Mouse (Mus musculus) C2C12 (cell line): ENCODE data around the gene Arnt2.

Experiments used
- CEBPB ChIP-seq: IDR thresholded peaks from one replicate; pipeline ENCODE4 v1.6.1; 2011; ENCODE audit warnings: low read depth, mild to moderate bottlenecking, control low read depth, moderate library complexity
- CTCF ChIP-seq: IDR thresholded peaks from one replicate; pipeline ENCODE4 v1.5.1; 2011; ENCODE audit not compliant: control insufficient read depth, insufficient read depth, insufficient read length
- MAX ChIP-seq: IDR thresholded peaks from one replicate; pipeline ENCODE4 v1.6.1; 2011; ENCODE audit warnings: mild to moderate bottlenecking, control low read depth
- MYOG ChIP-seq: IDR thresholded peaks from one replicate; pipeline ENCODE4 v1.6.1; 2011; ENCODE audit not compliant: control insufficient read depth, insufficient read length; ENCODE audit errors: extremely low read depth
- USF1 ChIP-seq: IDR thresholded peaks from one replicate; pipeline ENCODE4 v1.6.1; 2011; ENCODE audit warnings: low read depth, mild to moderate bottlenecking, control low read depth, moderate library complexity

DNA sequence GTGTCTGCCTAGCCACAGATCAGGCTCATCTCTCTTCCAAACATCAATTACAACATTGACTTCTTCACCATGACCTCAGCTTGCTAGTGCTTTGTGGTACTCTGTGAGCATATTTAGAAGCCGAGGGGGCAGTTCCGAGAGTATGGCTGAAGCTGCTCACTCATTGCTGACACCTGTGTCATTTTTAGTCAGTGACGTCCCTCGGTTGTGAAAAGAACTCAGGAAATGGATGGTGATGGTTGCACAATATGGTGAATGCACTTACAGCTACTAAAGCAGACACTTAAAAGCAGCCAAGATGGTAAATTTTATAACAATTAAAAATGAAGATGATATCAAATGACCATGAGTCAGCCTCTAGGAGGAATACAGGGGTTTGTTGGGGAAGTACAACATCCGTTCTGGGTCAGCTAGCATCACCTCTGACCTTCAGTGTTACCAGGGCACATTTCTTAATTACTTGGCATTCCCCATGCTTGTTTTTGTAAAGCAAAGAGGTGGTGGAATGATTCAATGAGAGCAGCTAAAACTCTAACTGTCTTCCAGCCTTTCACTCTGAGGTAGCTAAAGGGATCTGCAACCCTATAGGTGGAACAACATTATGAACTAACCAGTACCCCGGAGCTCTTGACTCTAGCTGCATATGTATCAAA, 212.6 kb downstream of the Arnt2 start:
- TF ChIP-seq CTCF = no peak
- TF ChIP-seq USF1 = no peak
- no peak for TF ChIP-seq MAX
- TF ChIP-seq CEBPB = peak; percentile 96
- no peak for TF ChIP-seq MYOG
